Comparison of ENCODE assay signal across 10 mouse cellular contexts in genomic region chrX:142808411-142808810, GRCm38 (mm10).
DNase-seq lines count a peak whose midpoint lies in the region; ATAC-seq and TF ChIP-seq lines count a peak whose summit lies in the region.
"Had no signal": no experiment of that assay in that cellular context is flagged by ENCODE, and none has a peak within 500 bp of the region (broad histone marks: within the 10 kb centered on the region; RNA-seq: fewer than 3 reads in every experiment).

No protein-coding gene starts in this region.

- peak; percentile 27 for DNase-seq in midbrain, embryonic 10.5 days (ENCODE audit: low spot score)
- peak; percentile 29 for DNase-seq in T-cell, adult 2 months (ENCODE audit: low spot score)
- DNase-seq in embryo, embryonic 10.5 days (ENCODE audit: low spot score), result peak; percentile 71
- DNase-seq in limb, embryonic 14.5 days (ENCODE audit: low spot score), result peak; percentile 58
- peak; percentile 75 for DNase-seq in retina, postnatal 1 day
- no peak for DNase-seq in adrenal gland, adult 8-10 months

- H3K9ac ChIP-seq in midbrain, embryonic 13.5 days (replicated peaks), result no peak overlapping the region
- H3K9ac ChIP-seq in hindbrain, embryonic 16.5 days (ENCODE audit: low read depth, low read length), result no peak overlapping the region
- no peak overlapping the region for H3K9ac ChIP-seq in limb, embryonic 14.5 days (ENCODE audit: low read depth, low read length, severe bottlenecking)
- H3K9ac ChIP-seq: embryonic facial prominence, embryonic 13.5 days; liver, embryonic 15.5 days had no signal

- peaks cover 53% of the 10 kb centered on the region for H3K27me3 ChIP-seq in midbrain, embryonic 10.5 days (ENCODE audit: low read depth, poor library complexity, severe bottlenecking)
- no peaks in the 10 kb centered on the region for H3K27me3 ChIP-seq in midbrain, embryonic 13.5 days
- H3K27me3 ChIP-seq in hindbrain, embryonic 16.5 days (replicated peaks; ENCODE audit: control insufficient read depth, insufficient read depth, low read length), result no peaks in the 10 kb centered on the region
- H3K27me3 ChIP-seq in limb, embryonic 14.5 days (ENCODE audit: control insufficient read depth, insufficient read depth, low read length), result no peaks in the 10 kb centered on the region
- H3K27me3 ChIP-seq: liver, embryonic 15.5 days had no signal

- 49% methylated on average over 9 of the region's 9 CpGs for WGBS in midbrain, embryonic 10.5 days
- 38% methylated on average over 9 of the region's 9 CpGs for WGBS in midbrain, embryonic 13.5 days
- 56% methylated on average over 9 of the region's 9 CpGs for WGBS in hindbrain, embryonic 16.5 days
- 40% methylated on average over 9 of the region's 9 CpGs for WGBS in limb, embryonic 14.5 days

- no peak overlapping the region for H3K4me2 ChIP-seq in midbrain, embryonic 13.5 days (replicated peaks)
- H3K4me2 ChIP-seq in hindbrain, embryonic 16.5 days (ENCODE audit: low read length), result no peak overlapping the region
- H3K4me2 ChIP-seq in limb, embryonic 14.5 days (replicated peaks; ENCODE audit: low read depth, low read length, severe bottlenecking), result no peak overlapping the region
- H3K4me2 ChIP-seq: embryonic facial prominence, embryonic 13.5 days; liver, embryonic 15.5 days had no signal

- no peak for ATAC-seq in midbrain, embryonic 13.5 days
- peak; percentile 43; the same call in 1 of the 2 replicates for ATAC-seq in hindbrain, embryonic 16.5 days
- no peak for ATAC-seq in limb, embryonic 14.5 days (ENCODE audit: low FRiP score, low read depth)

- H3K27ac ChIP-seq in midbrain, embryonic 10.5 days (replicated peaks), result no peak overlapping the region
- no peak overlapping the region for H3K27ac ChIP-seq in midbrain, embryonic 13.5 days
- H3K27ac ChIP-seq in hindbrain, embryonic 16.5 days (ENCODE audit: low read depth, low read length), result no peak overlapping the region
- H3K27ac ChIP-seq in limb, embryonic 14.5 days (replicated peaks; ENCODE audit: low read depth, low read length), result no peak overlapping the region
- H3K27ac ChIP-seq: embryonic facial prominence, embryonic 13.5 days; liver, embryonic 15.5 days had no signal

- no peak for TF ChIP-seq POLR2A in limb, embryonic 14.5 days (IDR thresholded peaks at IDR 0.05; ENCODE audit: borderline replicate concordance, extremely low read depth, insufficient read depth, insufficient read length)

- H3K4me1 ChIP-seq in midbrain, embryonic 10.5 days, result no peaks in the 10 kb centered on the region
- H3K4me1 ChIP-seq in midbrain, embryonic 13.5 days (replicated peaks), result no peaks in the 10 kb centered on the region; the same call in 1 of the 2 replicates
- H3K4me1 ChIP-seq in hindbrain, embryonic 16.5 days (ENCODE audit: control insufficient read depth, insufficient read depth, low read depth, low read length), result no peaks in the 10 kb centered on the region
- H3K4me1 ChIP-seq in limb, embryonic 14.5 days (ENCODE audit: control insufficient read depth, insufficient read depth, low read length), result no peaks in the 10 kb centered on the region
- H3K4me1 ChIP-seq: embryonic facial prominence, embryonic 13.5 days; liver, embryonic 15.5 days had no signal

- no peaks in the 10 kb centered on the region for H3K9me3 ChIP-seq in midbrain, embryonic 10.5 days (replicated peaks)
- no peaks in the 10 kb centered on the region for H3K9me3 ChIP-seq in midbrain, embryonic 13.5 days
- H3K9me3 ChIP-seq in hindbrain, embryonic 16.5 days (ENCODE audit: control insufficient read depth, low read length), result no peaks in the 10 kb centered on the region
- H3K9me3 ChIP-seq in limb, embryonic 14.5 days (ENCODE audit: control insufficient read depth, low read length), result no peaks in the 10 kb centered on the region
- H3K9me3 ChIP-seq: embryonic facial prominence, embryonic 13.5 days; liver, embryonic 15.5 days had no signal

- no peak overlapping the region for H3K4me3 ChIP-seq in midbrain, embryonic 10.5 days
- H3K4me3 ChIP-seq in midbrain, embryonic 13.5 days (replicated peaks), result no peak overlapping the region
- no peak overlapping the region for H3K4me3 ChIP-seq in hindbrain, embryonic 16.5 days (ENCODE audit: low read length)
- H3K4me3 ChIP-seq in limb, embryonic 14.5 days (replicated peaks; ENCODE audit: low read length), result no peak overlapping the region
- H3K4me3 ChIP-seq: embryonic facial prominence, embryonic 13.5 days; liver, embryonic 15.5 days had no signal

- H3K36me3 ChIP-seq in midbrain, embryonic 10.5 days, result peaks cover 8% of the 10 kb centered on the region; the same call in 1 of the 2 replicates
- no peaks in the 10 kb centered on the region for H3K36me3 ChIP-seq in midbrain, embryonic 13.5 days
- no peaks in the 10 kb centered on the region for H3K36me3 ChIP-seq in hindbrain, embryonic 16.5 days (ENCODE audit: control insufficient read depth, insufficient read depth, low read length)
- peaks cover 19% of the 10 kb centered on the region for H3K36me3 ChIP-seq in limb, embryonic 14.5 days (ENCODE audit: control insufficient read depth, insufficient read depth, low read length)
